Mouse (Mus musculus): ENCODE measurements around the gene Gm40193. TPM values are rescaled to one million over a fixed set of nuclear protein-coding genes. Genes with fewer than 3 reads are reported as not detected.
"Not testable (repeated sequence)": the region's sequence is repeated elsewhere in the genome, so short reads cannot be mapped to it uniquely, and the experiment has no call there.

Gm40193 gene
- polyA plus RNA-seq, 1 experiment = not detected

GRCm38 (mm10) chr11:70562287-70562994, 29.7 kb upstream of the Gm40193 start, which contains the start of gene Mink1:
Mink1 (plus strand) TSS chr11:70562881.
- Histone ChIP-seq H3K4me3 (ENCODE audit: insufficient read depth, low read depth, low read length) (peak within 1 kb of the TSS; percentile 94), H3K27ac (replicated peaks; ENCODE audit: low read depth, low read length) (peak within 1 kb of the TSS; percentile 56)

GRCm38 (mm10) chr11:70561937-70562286, 29.2 kb upstream of the Gm40193 start:
- Histone ChIP-seq H3K4me1 (ENCODE audit: control insufficient read depth, insufficient read depth, insufficient read length, low read length) (peaks cover 4% of the 10 kb centered on the region; the same call in 1 of the 2 replicates), H3K27ac (replicated peaks; ENCODE audit: low read depth, low read length) (no peak overlapping the region), H3K4me3 (ENCODE audit: insufficient read depth, low read depth, low read length) (peak overlapping the region; percentile 94; the same call in 1 of the 2 replicates)

More at GRCm38 (mm10) chr11:70562287-70562994, 29.7 kb upstream of the Gm40193 start, which contains the start of gene Mink1:
- H3K4me1 ChIP-seq (ENCODE audit: control insufficient read depth, insufficient read depth, insufficient read length, low read length) = peaks cover 4% of the 10 kb centered on the region; the same call in 1 of the 2 replicates

- H3K27ac ChIP-seq (replicated peaks; ENCODE audit: low read depth, low read length) = no peak overlapping the region
- no peaks in the 10 kb centered on the region for H3K4me1 ChIP-seq (ENCODE audit: control insufficient read depth, insufficient read depth, insufficient read length, low read length)
- no peak overlapping the region for H3K4me3 ChIP-seq (ENCODE audit: insufficient read depth, low read depth, low read length)
Measured at GRCm38 (mm10) chr11:70557545-70557944, 24.8 kb upstream of the Gm40193 start.

GRCm38 (mm10) chr11:70553940-70554339, 21.2 kb upstream of the Gm40193 start:
- no peak overlapping the region for H3K27ac ChIP-seq (replicated peaks; ENCODE audit: low read depth, low read length)
- no peak overlapping the region for H3K4me3 ChIP-seq (ENCODE audit: insufficient read depth, low read depth, low read length)
- H3K4me1 ChIP-seq (ENCODE audit: control insufficient read depth, insufficient read depth, insufficient read length, low read length) = no peaks in the 10 kb centered on the region

- Histone ChIP-seq H3K27ac (replicated peaks; ENCODE audit: low read depth, low read length) (no peak overlapping the region), H3K4me3 (ENCODE audit: insufficient read depth, low read depth, low read length) (no peak overlapping the region), H3K4me1 (ENCODE audit: control insufficient read depth, insufficient read depth, insufficient read length, low read length) (no peaks in the 10 kb centered on the region)
Measured at GRCm38 (mm10) chr11:70551526-70551925, 18.8 kb upstream of the Gm40193 start.

GRCm38 (mm10) chr11:70544496-70544895, 11.8 kb upstream of the Gm40193 start:
- Histone ChIP-seq H3K4me3 (ENCODE audit: insufficient read depth, low read depth, low read length) (no peak overlapping the region), H3K27ac (replicated peaks; ENCODE audit: low read depth, low read length) (no peak overlapping the region)

GRCm38 (mm10) chr11:70541415-70541814, 8.7 kb upstream of the Gm40193 start:
- Histone ChIP-seq H3K4me3 (ENCODE audit: insufficient read depth, low read depth, low read length) (peak overlapping the region; percentile 71), H3K27ac (replicated peaks; ENCODE audit: low read depth, low read length) (no peak overlapping the region), H3K4me1 (ENCODE audit: control insufficient read depth, insufficient read depth, insufficient read length, low read length) (peaks cover 5% of the 10 kb centered on the region)

More at GRCm38 (mm10) chr11:70544496-70544895, 11.8 kb upstream of the Gm40193 start:
- H3K4me1 ChIP-seq (ENCODE audit: control insufficient read depth, insufficient read depth, insufficient read length, low read length) = peaks cover 3% of the 10 kb centered on the region

- Histone ChIP-seq H3K4me1 (ENCODE audit: control insufficient read depth, insufficient read depth, insufficient read length, low read length) (peaks cover 5% of the 10 kb centered on the region), H3K27ac (replicated peaks; ENCODE audit: low read depth, low read length) (no peak overlapping the region), H3K4me3 (ENCODE audit: insufficient read depth, low read depth, low read length) (peak overlapping the region; percentile 71)
Measured at GRCm38 (mm10) chr11:70540928-70541327, 8.2 kb upstream of the Gm40193 start.

- Histone ChIP-seq H3K4me3 (ENCODE audit: insufficient read depth, low read depth, low read length) (peak within 1 kb of the TSS; percentile 71), H3K4me1 (ENCODE audit: control insufficient read depth, insufficient read depth, insufficient read length, low read length) (peaks cover 5% of the 10 kb centered on the region)
Measured at GRCm38 (mm10) chr11:70539877-70540587, 7.3 kb upstream of the Gm40193 start, which contains the start of gene Pld2. Pld2 (plus strand) TSS chr11:70540064.

GRCm38 (mm10) chr11:70539423-70539822, 6.7 kb upstream of the Gm40193 start:
- Histone ChIP-seq H3K4me3 (ENCODE audit: insufficient read depth, low read depth, low read length) (peak overlapping the region; percentile 71), H3K27ac (replicated peaks; ENCODE audit: low read depth, low read length) (peak overlapping the region; percentile 60), H3K4me1 (ENCODE audit: control insufficient read depth, insufficient read depth, insufficient read length, low read length) (peaks cover 5% of the 10 kb centered on the region)

More at GRCm38 (mm10) chr11:70539877-70540587, 7.3 kb upstream of the Gm40193 start, which contains the start of gene Pld2:
- H3K27ac ChIP-seq (replicated peaks; ENCODE audit: low read depth, low read length) = peak within 1 kb of the TSS; percentile 60

GRCm38 (mm10) chr11:70531065-70531464, 1.7 kb downstream of the Gm40193 start:
- H3K4me1 ChIP-seq (ENCODE audit: control insufficient read depth, insufficient read depth, insufficient read length, low read length); H3K27ac ChIP-seq (replicated peaks; ENCODE audit: low read depth, low read length); H3K4me3 ChIP-seq (ENCODE audit: insufficient read depth, low read depth, low read length): not testable (repeated sequence)

- no peak overlapping the region for H3K4me3 ChIP-seq (ENCODE audit: insufficient read depth, low read depth, low read length)
- no peak overlapping the region for H3K27ac ChIP-seq (replicated peaks; ENCODE audit: low read depth, low read length)
- no peaks in the 10 kb centered on the region; the same call in 1 of the 2 replicates for H3K4me1 ChIP-seq (ENCODE audit: control insufficient read depth, insufficient read depth, insufficient read length, low read length)
Measured at GRCm38 (mm10) chr11:70528610-70529009, 4.1 kb downstream of the Gm40193 start.

- no peaks in the 10 kb centered on the region; the same call in 1 of the 2 replicates for H3K4me1 ChIP-seq (ENCODE audit: control insufficient read depth, insufficient read depth, insufficient read length, low read length)
- peak overlapping the region; percentile 75 for H3K4me3 ChIP-seq (ENCODE audit: insufficient read depth, low read depth, low read length)
- no peak overlapping the region for H3K27ac ChIP-seq (replicated peaks; ENCODE audit: low read depth, low read length)
Measured at GRCm38 (mm10) chr11:70526211-70526610, 6.5 kb downstream of the Gm40193 start.

- Histone ChIP-seq H3K4me1 (ENCODE audit: control insufficient read depth, insufficient read depth, insufficient read length, low read length) (no peaks in the 10 kb centered on the region; the same call in 1 of the 2 replicates), H3K4me3 (ENCODE audit: insufficient read depth, low read depth, low read length) (peak overlapping the region; percentile 75), H3K27ac (replicated peaks; ENCODE audit: low read depth, low read length) (no peak overlapping the region)
Measured at GRCm38 (mm10) chr11:70525726-70526125, 7.0 kb downstream of the Gm40193 start.

GRCm38 (mm10) chr11:70525184-70525678, 7.5 kb downstream of the Gm40193 start, which contains the start of gene Psmb6:
Psmb6 (plus strand) TSS chr11:70525367.
- H3K27ac ChIP-seq (replicated peaks; ENCODE audit: low read depth, low read length) = 0 out of 2 replicates have a peak within 1 kb of the TSS, but pooled peaks have one; percentile 54
- H3K4me3 ChIP-seq (ENCODE audit: insufficient read depth, low read depth, low read length) = peak within 1 kb of the TSS; percentile 75
- no peaks in the 10 kb centered on the region; the same call in 1 of the 2 replicates for H3K4me1 ChIP-seq (ENCODE audit: control insufficient read depth, insufficient read depth, insufficient read length, low read length)

Measured in brown adipose tissue, adult 24 weeks (tissue).